Mouse (Mus musculus) left cerebral cortex, postnatal 10 days (tissue): ENCODE measurements around the gene Arpc5. TPM values are rescaled to one million over a fixed set of nuclear protein-coding genes. Genes with fewer than 3 reads are reported as not detected.

Experiments used
- DNase-seq, 2 experiments: peaks; one replicate each; pipeline ENCODE4 v3.0.0; 2021 to 2022; ENCODE audit warnings: low spot score in 2 of 2, mixed read lengths in 1 of 2; ENCODE audit errors: extremely low spot score in 1 of 2
- intact Hi-C: fragments of 180-260 bp; cut with DNase I; formaldehyde crosslinking; loops from one replicate; pipeline ENCODE4 v1.15.1; 2025
- total RNA-seq, 2 experiments: library from RNA; stranded (reverse); gene quantifications; 2 replicates each; pipeline ENCODE4 v1.2.3; 2021

Arpc5 gene
- total RNA-seq: 100 to 1,000 TPM; 210 to 213 TPM

GRCm38 (mm10) chr1:152766032-152766772 is at the start of gene Arpc5, which contains the start of gene Rgl1:
Gene Arpc5, plus strand, starts transcription at chr1:152766542.
Gene Rgl1, minus strand, starts transcription at chr1:152766351.
- intact Hi-C loops: loop anchor here (5.0 to 10.0 kb wide), 2 partner anchors 244 to 361 kb away; no protein-coding TSS in a partner anchor
- DNase-seq: peak; percentile 96 to 99

DNA sequence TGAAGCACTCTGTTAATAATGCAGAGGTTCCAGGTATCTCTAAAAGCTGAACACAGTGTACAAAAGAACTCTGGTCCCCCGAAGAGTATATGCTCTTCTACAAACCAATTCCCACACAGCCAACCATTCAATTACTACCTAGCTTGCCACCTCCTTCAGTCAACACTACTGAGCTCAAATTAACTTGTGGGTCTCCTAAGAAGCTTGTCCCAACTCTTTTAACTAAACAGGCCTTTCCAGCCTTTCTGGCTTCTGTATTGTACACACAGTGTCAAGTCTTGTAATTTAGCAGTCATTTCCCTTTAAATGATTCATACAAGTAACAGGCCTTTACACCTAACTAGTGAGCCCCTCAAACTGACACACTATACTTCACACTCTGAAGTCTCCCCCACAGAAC is 49.0 kb upstream of the Arpc5 start:
- intact Hi-C loops: no loop called here
- DNase-seq: no peak

- intact Hi-C loops: no loop called here
- DNase-seq: no peak
These were observed 48.1 kb upstream of the Arpc5 start for GRCm38 (mm10) chr1:152718200-152718599.

- no peak for DNase-seq
- intact Hi-C loops: no loop called here
These were observed 45.4 kb upstream of the Arpc5 start for GRCm38 (mm10) chr1:152720969-152721368.

- intact Hi-C loops: no loop called here
- DNase-seq: no peak
These were observed 44.7 kb upstream of the Arpc5 start for GRCm38 (mm10) chr1:152721535-152722198.

- DNase-seq: no peak
- intact Hi-C loops: no loop called here
These were observed 42.1 kb upstream of the Arpc5 start for GRCm38 (mm10) chr1:152724286-152724685.

DNA sequence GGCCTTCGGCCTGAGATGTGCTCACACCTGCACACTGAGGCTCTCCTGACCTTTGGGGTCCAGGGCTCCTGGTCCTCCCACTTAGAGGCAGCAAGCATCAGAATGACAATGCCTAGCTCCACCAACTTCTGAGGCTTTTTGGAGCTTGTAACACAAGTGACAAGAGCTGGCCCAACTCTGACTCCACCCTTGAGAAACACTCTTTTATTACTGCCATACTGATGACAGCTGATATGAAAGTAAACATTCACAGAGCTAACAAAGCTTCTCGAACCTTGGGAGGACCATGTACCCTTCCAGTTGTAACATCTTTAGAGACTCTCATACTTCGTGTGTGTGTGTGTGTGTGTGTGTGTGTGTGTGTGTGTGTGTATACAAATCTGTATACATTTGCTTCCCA is 40.2 kb upstream of the Arpc5 start:
- intact Hi-C loops: no loop called here

GRCm38 (mm10) chr1:152727604-152728236 is 38.6 kb upstream of the Arpc5 start:
- DNase-seq: no peak
- intact Hi-C loops: no loop called here

More for the DNA sequence above, 40.2 kb upstream of the Arpc5 start:
- no peak for DNase-seq

DNA sequence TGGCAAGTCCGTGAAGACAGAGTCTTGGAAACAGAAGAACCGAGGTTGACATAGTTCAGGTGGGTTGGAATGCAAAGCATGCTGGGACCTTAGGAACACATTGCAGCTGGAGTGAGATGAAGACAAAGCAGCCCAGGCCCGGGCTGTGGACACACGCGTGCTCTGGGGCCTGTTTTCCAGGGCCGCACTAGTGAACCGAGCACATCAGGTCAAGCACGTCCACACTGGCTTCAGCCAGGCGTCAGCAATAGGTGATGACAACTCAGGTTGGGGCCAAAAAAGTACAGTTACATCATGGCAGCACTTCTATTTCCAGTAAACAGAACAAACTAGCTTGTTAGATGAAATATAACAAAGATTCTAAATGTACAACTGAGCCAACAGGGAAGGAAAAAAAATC is 27.5 kb upstream of the Arpc5 start:
- DNase-seq: no peak
- intact Hi-C loops: no loop called here

GRCm38 (mm10) chr1:152739374-152739773 is 27.0 kb upstream of the Arpc5 start:
- no peak for DNase-seq
- intact Hi-C loops: no loop called here

DNA sequence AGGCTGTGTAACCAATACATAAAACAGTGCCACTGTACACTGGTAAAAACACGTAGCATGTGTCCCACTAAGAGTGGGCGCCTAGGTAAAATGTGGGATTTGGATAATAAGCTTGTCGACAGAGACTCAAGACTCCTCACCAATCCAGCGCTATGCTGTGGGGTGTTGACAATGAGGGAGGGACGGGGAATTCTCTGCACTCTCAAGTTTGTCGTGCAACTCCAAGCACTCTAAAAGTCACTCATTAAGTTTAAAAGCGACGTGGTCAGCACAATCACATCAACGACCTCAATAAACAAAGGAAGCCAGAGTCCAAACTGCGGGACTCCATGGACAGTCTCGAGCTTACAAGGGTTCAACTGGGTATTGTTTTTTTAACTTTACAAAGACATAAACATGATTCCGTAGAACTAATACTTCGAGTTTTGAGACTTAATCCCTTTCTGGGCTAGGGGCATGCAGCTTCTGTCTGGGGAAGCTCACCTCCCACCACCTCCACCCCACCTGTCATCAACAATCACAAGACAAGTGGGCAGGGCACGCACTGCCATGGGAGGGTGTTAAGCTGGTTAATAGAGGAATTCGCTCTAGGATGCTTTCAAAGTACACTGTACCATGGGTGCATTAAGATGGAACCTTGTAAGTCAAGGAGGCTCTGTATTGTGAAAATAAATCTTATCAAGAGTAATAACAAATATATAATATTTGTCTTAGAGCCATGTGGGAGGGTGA is 23.1 kb upstream of the Arpc5 start:
- intact Hi-C loops: no loop called here
- DNase-seq: no peak

DNA sequence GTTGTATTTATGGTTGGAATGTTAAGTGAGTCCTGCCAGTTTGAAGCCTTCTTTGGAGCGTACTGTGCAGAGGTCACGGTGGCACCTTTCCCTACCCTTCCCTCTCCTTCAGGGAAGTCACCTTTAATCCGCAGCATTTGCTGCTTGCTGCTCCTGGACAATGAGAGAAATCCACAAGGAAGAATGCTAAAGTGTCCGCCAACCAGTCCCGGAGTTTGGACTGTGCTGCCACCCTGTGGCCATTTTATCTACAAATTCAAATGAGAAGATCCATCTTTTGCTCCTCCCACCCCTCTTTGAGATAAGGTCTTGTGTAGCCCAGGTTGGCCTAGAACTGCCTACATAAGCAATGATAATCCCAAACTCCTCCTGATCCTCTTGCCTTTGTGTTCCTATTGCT is 19.9 kb upstream of the Arpc5 start:
- DNase-seq: peak; percentile 84 to 85
- intact Hi-C loops: loop anchor here (2.0 to 5.0 kb wide), 2 partner anchors 124 to 222 kb away; no protein-coding TSS in a partner anchor

- peak in 1 of 2 experiments; percentile 47 for DNase-seq
- intact Hi-C loops: loop anchor here (5.0 kb wide), 1 partner anchor 127 kb away; no protein-coding TSS in a partner anchor
These were observed 17.1 kb upstream of the Arpc5 start for GRCm38 (mm10) chr1:152749276-152749675.

GRCm38 (mm10) chr1:152750312-152750965 is 15.9 kb upstream of the Arpc5 start, which contains the start of gene Apobec4:
Gene Apobec4, plus strand, starts transcription at chr1:152750551.
- peak in 1 of 2 experiments; percentile 54 for DNase-seq
- intact Hi-C loops: no loop called here

GRCm38 (mm10) chr1:152761791-152762190 is 4.6 kb upstream of the Arpc5 start:
- intact Hi-C loops: loop anchor here (10.0 kb wide), 1 partner anchor 357 kb away; no protein-coding TSS in a partner anchor
- DNase-seq: no peak

- DNase-seq: no peak
- intact Hi-C loops: loop anchor here (5.0 to 10.0 kb wide), 2 partner anchors 245 to 362 kb away; no protein-coding TSS in a partner anchor
These were observed 734 bp downstream of the Arpc5 start for GRCm38 (mm10) chr1:152766804-152767748.
